Mouse (Mus musculus) midbrain, postnatal 0 days (tissue): ENCODE data around the gene Ccdc61. TPM values are rescaled to one million over a fixed set of nuclear protein-coding genes. Genes with fewer than 3 reads are reported as not detected.

Experiments
- ATAC-seq: fragments of 200-750 bp; cut with Nextera tagmentation; 2 replicates; pipeline ENCODE4 v1.8.0; 2017; ENCODE audit warnings: moderate number of reproducible peaks, mild to moderate bottlenecking, moderate TSS enrichment, moderate library complexity; ENCODE audit not compliant: low FRiP score
- DNase-seq: peaks from one replicate; pipeline ENCODE4 v3.0.0-alpha.2; 2015; ENCODE audit warnings: low spot score
- H3K27ac ChIP-seq: fragments of 300-500 bp; sonication (generic); 2 replicates; pipeline ENCODE4 v1.5.1; 2014; ENCODE audit warnings: low read depth, mild to moderate bottlenecking, low read length, mixed read lengths
- H3K27me3 ChIP-seq: fragments of 300-500 bp; sonication (generic); 2 replicates; pipeline ENCODE4 v1.6.1; 2014; ENCODE audit warnings: low read length, control low read depth, mixed read lengths; ENCODE audit not compliant: insufficient read depth
- H3K36me3 ChIP-seq: fragments of 300-500 bp; sonication (generic); 2 replicates; pipeline ENCODE4 v1.6.1; 2014; ENCODE audit warnings: low read length, control low read depth, mixed read lengths; ENCODE audit not compliant: insufficient read depth
- H3K4me1 ChIP-seq: fragments of 300-500 bp; sonication (generic); 2 replicates; pipeline ENCODE4 v1.6.1; 2014; ENCODE audit warnings: mild to moderate bottlenecking, control low read depth, antibody characterized with exemption, low read length, mixed read lengths; ENCODE audit not compliant: insufficient read depth
- H3K4me2 ChIP-seq: fragments of 300-500 bp; sonication (generic); 2 replicates; pipeline ENCODE4 v1.6.1; 2014; ENCODE audit warnings: low read depth, mild to moderate bottlenecking, low read length, mixed read lengths; ENCODE audit not compliant: poor library complexity, severe bottlenecking
- H3K4me3 ChIP-seq: fragments of 300-500 bp; sonication (generic); 2 replicates; pipeline ENCODE4 v1.5.1; 2014; ENCODE audit warnings: low read depth, mild to moderate bottlenecking, low read length, moderate library complexity
- H3K9ac ChIP-seq: fragments of 300-500 bp; sonication (generic); replicated peaks from 2 replicates; pipeline ENCODE4 v1.6.1; 2014; ENCODE audit warnings: mild to moderate bottlenecking, low read length, moderate library complexity, mixed read lengths; ENCODE audit not compliant: poor library complexity, severe bottlenecking
- H3K9me3 ChIP-seq: fragments of 300-500 bp; sonication (generic); 2 replicates; pipeline ENCODE4 v1.6.1; 2016; ENCODE audit warnings: low read length, control low read depth
- CTCF ChIP-seq: IDR thresholded peaks from 2 replicates; pipeline ENCODE4 v1.5.1; 2016; ENCODE audit warnings: antibody characterized with exemption, mild to moderate bottlenecking
- whole genome bisulfite sequencing: fragments of 180-500 bp; shearing (Covaris S2); extraction: QIAGEN DNeasy Blood & Tissue Kit; methylation state at CpG from one replicate; pipeline ENCODE4 v1.1.7; 2014; 5-methylcytosine and 5-hydroxymethylcytosine counted together
- polyA plus RNA-seq: library from polyadenylated mRNA; unstranded; fragments of >200 nt; fragmentation: Nextera tagmentation; extraction: Ambion mirVana; gene quantifications from 2 replicates; pipeline ENCODE4 v1.2.1, GENCODE M21; 2015
- total RNA-seq: library from RNA; depleted of rRNA; stranded (reverse); fragments of >200 nt; gene quantifications from 2 replicates; pipeline ENCODE4 v1.2.3, GENCODE M21; 2014

Gene Ccdc61
- total and polyA plus RNA-seq, 2 experiments from 2014 or later = 21.3 to 29.5 TPM

GRCm38 (mm10) chr7:18923711-18924191 lies 13.5 kb upstream of the Ccdc61 start:
- peaks cover 27% of the 10 kb centered on the region for H3K4me1 ChIP-seq
- H3K9ac ChIP-seq = 0 out of 2 replicates have a peak overlapping the region, but pooled peaks have one; percentile 15
- 8% methylated on average over 4 of the region's 4 CpGs for WGBS
- H3K27ac ChIP-seq = peak overlapping the region; percentile 93
- DNase-seq = peak; percentile 83
- 0 out of 2 replicates have a peak overlapping the region, but pooled peaks have one; percentile 13 for H3K4me3 ChIP-seq
- H3K4me2 ChIP-seq = peak overlapping the region; percentile 49
- ATAC-seq = 0 out of 2 replicates have a peak, but pooled peaks have one; percentile 5
- no peak for TF ChIP-seq CTCF
- H3K9me3 ChIP-seq = no peaks in the 10 kb centered on the region
- H3K27me3 ChIP-seq = no peaks in the 10 kb centered on the region
- H3K36me3 ChIP-seq = no peaks in the 10 kb centered on the region

GRCm38 (mm10) chr7:18923267-18923666 lies 13.1 kb upstream of the Ccdc61 start:
- H3K4me3 ChIP-seq = peak overlapping the region; percentile 13; the same call in 1 of the 2 replicates
- peaks cover 27% of the 10 kb centered on the region for H3K4me1 ChIP-seq
- H3K9ac ChIP-seq = 0 out of 2 replicates have a peak overlapping the region, but pooled peaks have one; percentile 15
- no peak for DNase-seq
- ATAC-seq = no peak
- WGBS = 40% methylated on average over 11 of the region's 11 CpGs
- peak overlapping the region; percentile 93 for H3K27ac ChIP-seq
- H3K9me3 ChIP-seq = no peaks in the 10 kb centered on the region
- no peaks in the 10 kb centered on the region for H3K36me3 ChIP-seq
- peak overlapping the region; percentile 49 for H3K4me2 ChIP-seq
- TF ChIP-seq CTCF = no peak
- no peaks in the 10 kb centered on the region for H3K27me3 ChIP-seq

GRCm38 (mm10) chr7:18922807-18923206 lies 12.6 kb upstream of the Ccdc61 start:
- no peaks in the 10 kb centered on the region for H3K27me3 ChIP-seq
- ATAC-seq (peak; percentile 18), DNase-seq (peak; percentile 89)
- peak overlapping the region; percentile 49 for H3K4me2 ChIP-seq
- no peaks in the 10 kb centered on the region for H3K36me3 ChIP-seq
- no peak for TF ChIP-seq CTCF
- H3K9ac ChIP-seq = peak overlapping the region; percentile 19; the same call in 1 of the 2 replicates
- peak overlapping the region; percentile 13; the same call in 1 of the 2 replicates for H3K4me3 ChIP-seq
- no peaks in the 10 kb centered on the region for H3K9me3 ChIP-seq
- WGBS = 7% methylated on average over 5 of the region's 5 CpGs
- peak overlapping the region; percentile 93 for H3K27ac ChIP-seq
- peaks cover 27% of the 10 kb centered on the region for H3K4me1 ChIP-seq

GRCm38 (mm10) chr7:18921069-18921468 lies 10.9 kb upstream of the Ccdc61 start:
- Histone ChIP-seq H3K9ac (0 out of 2 replicates have a peak overlapping the region, but pooled peaks have one; percentile 1), H3K4me2 (peak overlapping the region; percentile 33), H3K4me3 (0 out of 2 replicates have a peak overlapping the region, but pooled peaks have one; percentile 1), H3K36me3 (no peaks in the 10 kb centered on the region), H3K27me3 (no peaks in the 10 kb centered on the region), H3K27ac (peak overlapping the region; percentile 93), H3K4me1 (peaks cover 27% of the 10 kb centered on the region), H3K9me3 (no peaks in the 10 kb centered on the region)
- DNase-seq = peak; percentile 62
- 4% methylated on average over 12 of the region's 12 CpGs for WGBS
- ATAC-seq = no peak
- TF ChIP-seq CTCF = no peak

- no peak overlapping the region for H3K4me3 ChIP-seq
- no peak overlapping the region for H3K9ac ChIP-seq
- DNase-seq (peak; percentile 61), ATAC-seq (no peak)
- no peaks in the 10 kb centered on the region for H3K36me3 ChIP-seq
- no peaks in the 10 kb centered on the region for H3K27me3 ChIP-seq
- H3K9me3 ChIP-seq = no peaks in the 10 kb centered on the region
- WGBS = 55% methylated on average over 3 of the region's 3 CpGs
- H3K27ac ChIP-seq = no peak overlapping the region
- H3K4me2 ChIP-seq = no peak overlapping the region
- peaks cover 12% of the 10 kb centered on the region for H3K4me1 ChIP-seq
- TF ChIP-seq CTCF = no peak
Observed at GRCm38 (mm10) chr7:18917931-18918330, 7.7 kb upstream of the Ccdc61 start.

- H3K4me2 ChIP-seq = no peak overlapping the region
- H3K4me3 ChIP-seq = no peak overlapping the region
- no peak for ATAC-seq
- no peaks in the 10 kb centered on the region for H3K9me3 ChIP-seq
- WGBS = 69% methylated on average over 4 of the region's 4 CpGs
- peaks cover 3% of the 10 kb centered on the region; the same call in 1 of the 2 replicates for H3K4me1 ChIP-seq
- H3K27ac ChIP-seq = no peak overlapping the region
- no peaks in the 10 kb centered on the region for H3K27me3 ChIP-seq
- no peak for DNase-seq
- TF ChIP-seq CTCF = no peak; the same call in 1 of the 2 replicates
- H3K9ac ChIP-seq = no peak overlapping the region
- no peaks in the 10 kb centered on the region for H3K36me3 ChIP-seq
Observed at GRCm38 (mm10) chr7:18916254-18916653, 6.0 kb upstream of the Ccdc61 start.
